Mouse (Mus musculus) midbrain, embryonic 13.5 days (tissue): Measurements from ENCODE around the gene Zdhhc1. TPM values are rescaled to one million over a fixed set of nuclear protein-coding genes. Genes with fewer than 3 reads are reported as not detected.
A peak's percentile ranks its signal among the peaks of the same experiment; 100 is the strongest.

ENCODE experiments used
- ATAC-seq: fragments of 200-750 bp; cut with Nextera tagmentation; 2 replicates; pipeline ENCODE4 v1.8.0; 2017; ENCODE audit warnings: mild to moderate bottlenecking, moderate TSS enrichment, moderate library complexity
- H3K27ac ChIP-seq: fragments of 300-500 bp; sonication (generic); 2 replicates; pipeline ENCODE4 v1.5.1; 2015; ENCODE audit warnings: inconsistent platforms, mild to moderate bottlenecking, moderate library complexity
- H3K27me3 ChIP-seq: fragments of 300-500 bp; sonication (generic); 2 replicates; pipeline ENCODE4 v1.6.1; 2015; ENCODE audit warnings: mild to moderate bottlenecking, inconsistent platforms
- H3K36me3 ChIP-seq: fragments of 300-500 bp; sonication (generic); 2 replicates; pipeline ENCODE4 v1.6.1; 2015; ENCODE audit warnings: mild to moderate bottlenecking, inconsistent platforms
- H3K4me1 ChIP-seq: fragments of 300-500 bp; sonication (generic); replicated peaks from 2 replicates; pipeline ENCODE4 v1.6.1; 2015; ENCODE audit warnings: inconsistent platforms
- H3K4me2 ChIP-seq: fragments of 300-500 bp; sonication (generic); replicated peaks from 2 replicates; pipeline ENCODE4 v1.6.1; 2015; ENCODE audit warnings: moderate library complexity, mild to moderate bottlenecking, inconsistent platforms
- H3K4me3 ChIP-seq: fragments of 300-500 bp; sonication (generic); replicated peaks from 2 replicates; pipeline ENCODE4 v1.5.1; 2015; ENCODE audit warnings: mild to moderate bottlenecking, inconsistent platforms
- H3K9ac ChIP-seq: fragments of 300-500 bp; sonication (generic); replicated peaks from 2 replicates; pipeline ENCODE4 v1.6.1; 2015; ENCODE audit warnings: mild to moderate bottlenecking, inconsistent platforms
- H3K9me3 ChIP-seq: fragments of 300-500 bp; sonication (generic); 2 replicates; pipeline ENCODE4 v1.6.1; 2016; ENCODE audit warnings: mild to moderate bottlenecking, inconsistent platforms
- WGBS: fragments of 180-500 bp; shearing (Covaris S2); methylation state at CpG from one replicate; pipeline ENCODE4 v1.1.7; 2015; 5-methylcytosine and 5-hydroxymethylcytosine counted together
- polyA plus RNA-seq: library from polyadenylated mRNA; unstranded; fragments of >200 nt; fragmentation: Nextera tagmentation; extraction: Ambion mirVana; gene quantifications from 2 replicates; pipeline ENCODE4 v1.2.1, GENCODE M21; 2015

Zdhhc1 gene
- polyA plus RNA-seq, 1 experiment from 2014 or later = 31.3 TPM

DNA sequence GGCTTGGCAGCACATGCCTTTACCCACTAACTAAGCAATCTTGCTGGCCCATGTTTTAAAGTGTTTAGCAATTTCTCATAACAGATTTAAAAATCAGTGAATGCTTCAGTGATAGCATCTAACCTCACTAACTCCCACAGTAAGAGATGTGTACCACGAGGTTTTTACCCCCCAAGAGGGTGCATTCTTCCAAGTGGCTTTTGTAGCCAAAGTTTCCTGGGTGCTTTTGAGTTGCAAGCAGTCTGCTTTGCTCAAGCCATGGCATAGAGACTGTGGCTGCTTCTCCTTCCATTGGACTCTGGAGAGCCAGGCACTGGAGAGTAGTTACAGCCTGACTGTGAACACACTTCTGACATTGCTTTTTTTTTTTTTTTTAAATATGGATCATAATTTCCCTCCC is 7.4 kb downstream of the Zdhhc1 start:
- Histone ChIP-seq H3K4me2 (no peak overlapping the region), H3K4me1 (peaks cover under 1% of the 10 kb centered on the region; the same call in 1 of the 2 replicates), H3K9ac (no peak overlapping the region), H3K27ac (no peak overlapping the region), H3K9me3 (no peaks in the 10 kb centered on the region), H3K27me3 (no peaks in the 10 kb centered on the region), H3K4me3 (no peak overlapping the region), H3K36me3 (no peaks in the 10 kb centered on the region)
- ATAC-seq = no peak
- 56% methylated on average over 1 of the region's 1 CpGs for whole genome bisulfite sequencing

DNA sequence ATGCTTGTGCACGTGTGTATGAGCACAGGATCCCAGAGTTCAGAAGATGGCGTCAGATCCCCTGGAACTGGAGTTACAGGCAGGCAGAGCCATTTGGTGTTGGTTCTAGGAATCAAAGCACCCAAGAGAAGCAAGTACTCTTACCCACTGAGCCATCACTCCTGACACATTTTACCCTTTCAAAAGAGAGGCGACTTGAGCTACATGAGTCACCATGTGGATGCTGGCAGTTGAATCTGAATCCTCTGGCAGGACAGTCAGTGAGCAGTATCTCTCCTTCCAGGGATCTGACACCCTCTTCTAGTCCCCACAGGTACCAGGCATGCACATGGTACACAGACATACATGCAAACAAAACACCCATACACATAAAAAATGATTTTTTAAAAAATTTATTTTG is 8.6 kb downstream of the Zdhhc1 start:
- ATAC-seq = no peak

DNA sequence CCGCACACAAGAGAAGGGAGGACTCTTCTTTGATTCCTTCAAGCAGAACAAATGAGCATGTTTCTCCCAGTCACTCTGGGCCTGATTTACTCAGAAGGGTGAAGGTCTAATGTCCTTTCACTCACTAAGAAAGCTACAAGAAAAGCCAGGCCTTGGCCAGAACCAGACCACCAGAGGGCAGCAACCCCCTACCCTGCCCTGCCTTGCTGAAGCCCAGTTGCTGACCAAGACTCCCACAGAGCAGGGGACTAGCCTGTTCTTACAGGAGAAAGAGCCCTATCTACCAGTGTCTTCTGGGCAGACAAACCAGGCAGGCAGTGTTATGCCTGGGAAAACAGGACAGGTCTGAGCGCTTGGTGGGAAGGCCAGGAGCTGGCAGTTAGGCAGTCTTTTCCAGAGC is 12.3 kb downstream of the Zdhhc1 start:
- Histone ChIP-seq H3K36me3 (peaks cover 8% of the 10 kb centered on the region; the same call in 1 of the 2 replicates), H3K4me3 (no peak overlapping the region), H3K4me2 (no peak overlapping the region), H3K9ac (no peak overlapping the region), H3K27me3 (no peaks in the 10 kb centered on the region), H3K27ac (0 out of 2 replicates have a peak overlapping the region, but pooled peaks have one; percentile 30), H3K9me3 (no peaks in the 10 kb centered on the region), H3K4me1 (peaks cover 22% of the 10 kb centered on the region)
- peak; percentile 64 for ATAC-seq
- WGBS = 20% methylated on average over 2 of the region's 2 CpGs

More for the DNA sequence above, 8.6 kb downstream of the Zdhhc1 start:
- Histone ChIP-seq H3K4me3 (no peak overlapping the region), H3K9ac (no peak overlapping the region), H3K4me2 (no peak overlapping the region), H3K27me3 (no peaks in the 10 kb centered on the region), H3K9me3 (no peaks in the 10 kb centered on the region), H3K27ac (no peak overlapping the region), H3K4me1 (peaks cover 12% of the 10 kb centered on the region), H3K36me3 (no peaks in the 10 kb centered on the region)
- 73% methylated on average over 3 of the region's 3 CpGs for WGBS

DNA sequence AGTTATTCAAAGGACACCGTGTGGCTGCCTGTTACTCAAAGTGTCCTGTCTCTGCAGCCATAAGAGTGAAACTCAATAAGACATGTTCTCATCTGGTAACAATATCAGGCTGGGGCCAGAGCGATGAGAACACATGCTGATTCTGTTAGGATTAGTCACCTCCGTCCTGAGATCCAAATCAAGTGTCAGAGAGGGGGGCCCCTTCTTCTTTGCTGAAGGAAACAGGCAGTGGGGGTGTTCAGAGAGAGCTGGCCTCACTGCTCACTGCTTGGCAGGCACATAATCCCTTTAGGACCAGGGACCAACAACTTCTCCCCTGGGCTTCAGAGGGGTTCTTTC is 12.7 kb downstream of the Zdhhc1 start:
- Histone ChIP-seq H3K4me1 (peaks cover 22% of the 10 kb centered on the region), H3K9ac (no peak overlapping the region), H3K4me3 (no peak overlapping the region), H3K27ac (0 out of 2 replicates have a peak overlapping the region, but pooled peaks have one; percentile 30), H3K27me3 (no peaks in the 10 kb centered on the region), H3K4me2 (no peak overlapping the region), H3K9me3 (no peaks in the 10 kb centered on the region), H3K36me3 (peaks cover 8% of the 10 kb centered on the region; the same call in 1 of the 2 replicates)
- ATAC-seq = peak; percentile 31; the same call in 1 of the 2 replicates
- WGBS = 20% methylated on average over 3 of the region's 3 CpGs

DNA sequence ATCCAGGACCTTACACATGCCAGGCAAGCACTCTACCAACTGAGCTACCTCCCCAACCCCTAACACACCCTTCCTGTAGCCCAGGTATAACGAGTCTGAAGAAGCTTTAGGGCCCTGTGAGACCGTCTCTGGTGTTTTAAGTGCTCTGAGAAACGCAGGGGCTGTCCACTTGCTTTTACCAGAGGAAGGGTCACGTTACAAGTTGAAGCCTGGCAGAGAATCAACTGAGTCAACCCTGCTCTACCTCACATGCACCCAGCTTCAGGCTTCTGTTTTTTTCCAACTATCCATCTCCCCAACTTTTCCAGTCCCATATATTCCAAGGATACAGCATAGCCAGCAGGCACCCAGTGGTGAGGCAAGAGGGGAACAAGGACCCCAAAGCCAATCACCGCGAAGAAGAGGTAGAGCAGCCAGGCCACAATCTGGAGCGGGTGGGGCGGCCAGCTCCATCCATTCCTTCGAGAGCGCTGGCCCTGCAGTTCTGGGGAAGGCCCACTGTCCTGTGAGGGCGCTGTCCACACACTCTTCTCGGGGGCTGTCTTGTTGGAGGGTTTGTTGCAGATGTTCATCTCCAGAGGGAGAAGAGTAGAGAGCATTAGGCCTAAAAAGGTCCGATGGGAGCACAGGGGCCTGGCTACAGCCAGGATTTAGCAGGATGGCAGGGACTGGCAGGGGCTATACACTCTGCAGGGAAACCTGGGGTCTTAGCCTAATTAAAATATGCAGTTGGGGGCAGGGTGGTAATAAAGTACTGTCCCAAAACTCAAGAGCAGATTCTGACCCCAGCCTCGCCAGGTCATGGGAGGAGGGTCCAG is 13.3 kb downstream of the Zdhhc1 start:
- H3K27ac ChIP-seq = no peak overlapping the region
- H3K36me3 ChIP-seq = peaks cover 13% of the 10 kb centered on the region; the same call in 1 of the 2 replicates
- no peak overlapping the region for H3K4me2 ChIP-seq
- H3K4me1 ChIP-seq = peaks cover 22% of the 10 kb centered on the region
- H3K27me3 ChIP-seq = no peaks in the 10 kb centered on the region
- H3K4me3 ChIP-seq = no peak overlapping the region
- no peak overlapping the region for H3K9ac ChIP-seq
- peak; percentile 65 for ATAC-seq
- no peaks in the 10 kb centered on the region for H3K9me3 ChIP-seq
- WGBS = 31% methylated on average over 14 of the region's 14 CpGs

DNA sequence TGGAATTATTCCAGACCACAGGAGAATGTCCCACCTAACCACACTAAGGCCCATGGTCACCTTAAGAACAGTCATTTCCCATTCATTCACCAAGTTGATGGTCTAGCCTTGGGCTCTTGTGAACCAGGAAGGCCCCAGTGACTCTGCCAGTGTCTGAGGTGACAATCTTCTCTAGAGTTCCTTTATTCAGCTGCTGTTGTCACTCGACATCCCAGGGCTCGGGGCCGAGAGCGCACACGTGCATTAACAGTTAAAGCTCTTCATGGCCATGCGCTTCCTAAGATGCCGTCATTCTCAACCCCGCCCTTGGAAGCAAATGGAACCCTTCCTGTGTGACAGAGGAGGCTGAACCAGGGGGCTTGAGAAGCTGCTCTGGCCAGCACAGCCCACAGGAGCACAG is 14.6 kb downstream of the Zdhhc1 start:
- 85% methylated on average over 8 of the region's 8 CpGs for WGBS
- Histone ChIP-seq H3K9ac (no peak overlapping the region), H3K27ac (no peak overlapping the region), H3K4me2 (no peak overlapping the region), H3K9me3 (no peaks in the 10 kb centered on the region), H3K4me3 (no peak overlapping the region), H3K36me3 (peaks cover 16% of the 10 kb centered on the region; the same call in 1 of the 2 replicates), H3K27me3 (no peaks in the 10 kb centered on the region), H3K4me1 (peaks cover 22% of the 10 kb centered on the region)
- ATAC-seq = no peak

- Histone ChIP-seq H3K4me1 (peaks cover 25% of the 10 kb centered on the region), H3K4me3 (no peak overlapping the region), H3K27ac (no peak overlapping the region), H3K27me3 (no peaks in the 10 kb centered on the region), H3K4me2 (no peak overlapping the region), H3K9ac (no peak overlapping the region), H3K36me3 (peaks cover 16% of the 10 kb centered on the region; the same call in 1 of the 2 replicates), H3K9me3 (no peaks in the 10 kb centered on the region)
- WGBS = 67% methylated on average over 6 of the region's 6 CpGs
- ATAC-seq = no peak
These were observed 15.2 kb downstream of the Zdhhc1 start for GRCm38 (mm10) chr8:105481453-105481852.

DNA sequence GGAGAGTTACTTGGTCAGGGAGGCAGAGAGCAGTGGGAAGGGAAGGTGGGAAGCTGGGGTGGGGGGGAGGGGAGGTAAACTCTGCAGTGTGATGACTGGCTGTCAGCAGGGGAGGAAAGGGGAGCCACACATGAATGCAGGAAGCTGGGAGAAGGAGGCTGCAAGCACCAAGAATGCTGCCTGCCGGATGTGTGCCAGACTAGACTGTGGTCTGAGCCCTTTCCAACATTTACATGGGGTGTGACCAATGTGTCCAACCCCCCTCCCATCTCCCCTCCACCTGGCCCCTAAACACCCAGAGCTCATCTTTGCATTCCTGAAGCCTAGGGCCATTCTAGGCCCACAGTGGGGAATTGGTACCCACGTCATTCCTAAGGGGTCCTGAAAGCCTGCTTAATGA is 15.7 kb downstream of the Zdhhc1 start:
- Histone ChIP-seq H3K36me3 (peaks cover 16% of the 10 kb centered on the region; the same call in 1 of the 2 replicates), H3K9me3 (no peaks in the 10 kb centered on the region), H3K27ac (no peak overlapping the region), H3K4me3 (no peak overlapping the region), H3K27me3 (peaks cover 2% of the 10 kb centered on the region; the same call in 1 of the 2 replicates), H3K4me1 (peaks cover 25% of the 10 kb centered on the region), H3K9ac (no peak overlapping the region), H3K4me2 (no peak overlapping the region)
- ATAC-seq = no peak
- WGBS = 35% methylated on average over 2 of the region's 2 CpGs

DNA sequence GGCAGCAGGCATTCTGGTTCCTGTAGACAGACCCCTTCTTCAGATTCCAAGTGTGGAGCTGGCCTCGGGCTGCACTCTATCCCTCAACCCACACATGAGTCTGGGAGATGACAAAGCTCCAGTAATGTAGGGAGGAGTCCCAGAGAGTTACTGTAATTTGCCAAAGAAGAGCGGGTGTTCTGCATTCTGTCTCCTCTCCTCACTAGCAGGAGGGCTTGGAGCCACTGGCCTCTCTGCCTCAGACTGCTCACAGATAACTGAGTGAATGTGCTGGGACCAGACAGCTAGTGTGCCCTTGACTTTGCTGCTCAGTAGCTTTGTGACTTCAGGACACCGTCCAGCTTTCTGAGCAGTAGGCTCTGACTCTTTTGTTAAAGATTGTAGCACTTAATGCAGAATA is 18.9 kb downstream of the Zdhhc1 start:
- Histone ChIP-seq H3K27me3 (peaks cover 14% of the 10 kb centered on the region), H3K4me1 (peaks cover 43% of the 10 kb centered on the region), H3K9ac (no peak overlapping the region), H3K4me2 (no peak overlapping the region), H3K27ac (no peak overlapping the region), H3K4me3 (no peak overlapping the region), H3K9me3 (no peaks in the 10 kb centered on the region), H3K36me3 (peaks cover 16% of the 10 kb centered on the region; the same call in 1 of the 2 replicates)
- 78% methylated on average over 3 of the region's 3 CpGs for WGBS
- ATAC-seq = no peak

DNA sequence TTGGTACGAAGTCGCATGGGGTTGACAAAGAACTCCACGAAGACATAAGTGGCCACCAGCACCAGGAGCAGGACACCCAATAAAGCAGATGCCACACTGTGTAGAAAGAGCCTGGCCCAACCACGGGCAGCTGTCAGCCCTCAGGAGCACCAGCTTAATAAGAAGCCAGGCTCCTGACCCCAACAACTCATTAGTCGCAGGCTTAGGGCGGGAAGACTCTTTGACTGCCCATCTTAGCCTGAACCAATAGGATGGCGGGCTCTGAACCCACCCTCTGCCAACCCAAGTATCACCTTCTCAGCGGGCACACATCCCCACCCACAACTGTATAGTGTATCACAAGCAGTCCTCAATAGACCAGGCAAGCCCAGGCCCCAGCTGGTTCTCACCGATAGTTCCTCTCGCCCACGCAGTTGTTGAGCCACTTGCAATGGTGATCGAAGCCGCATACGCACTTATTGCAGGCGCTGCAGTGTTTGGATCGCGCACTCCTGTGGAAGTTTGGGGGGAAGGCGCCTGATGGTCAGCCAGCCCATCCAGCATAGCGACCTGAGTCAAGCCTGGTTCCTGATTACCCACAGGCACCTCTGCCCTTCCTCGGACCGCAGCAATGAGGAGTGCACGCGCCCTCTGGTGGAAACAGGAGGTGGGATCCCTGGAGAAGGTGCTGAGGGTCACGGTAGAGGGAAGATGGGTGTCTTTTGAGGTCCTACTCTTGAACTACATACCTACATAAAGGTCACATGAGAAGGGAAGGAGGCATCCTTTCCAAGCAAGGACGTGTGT is 19.9 kb downstream of the Zdhhc1 start:
- Histone ChIP-seq H3K27ac (no peak overlapping the region), H3K36me3 (peaks cover 13% of the 10 kb centered on the region; the same call in 1 of the 2 replicates), H3K4me2 (no peak overlapping the region), H3K4me3 (no peak overlapping the region), H3K9me3 (no peaks in the 10 kb centered on the region), H3K9ac (no peak overlapping the region), H3K4me1 (peaks cover 52% of the 10 kb centered on the region), H3K27me3 (peaks cover 14% of the 10 kb centered on the region)
- ATAC-seq = no peak
- 44% methylated on average over 25 of the region's 25 CpGs for WGBS

GRCm38 (mm10) chr8:105476161-105476560 is 20.5 kb downstream of the Zdhhc1 start:
- Histone ChIP-seq H3K4me1 (peaks cover 56% of the 10 kb centered on the region), H3K27me3 (peaks cover 14% of the 10 kb centered on the region), H3K4me3 (no peak overlapping the region), H3K4me2 (no peak overlapping the region), H3K36me3 (peaks cover 8% of the 10 kb centered on the region; the same call in 1 of the 2 replicates), H3K9ac (0 out of 2 replicates have a peak overlapping the region, but pooled peaks have one; percentile 12), H3K9me3 (no peaks in the 10 kb centered on the region), H3K27ac (no peak overlapping the region)
- WGBS = 93% methylated on average over 7 of the region's 7 CpGs
- no peak for ATAC-seq

DNA sequence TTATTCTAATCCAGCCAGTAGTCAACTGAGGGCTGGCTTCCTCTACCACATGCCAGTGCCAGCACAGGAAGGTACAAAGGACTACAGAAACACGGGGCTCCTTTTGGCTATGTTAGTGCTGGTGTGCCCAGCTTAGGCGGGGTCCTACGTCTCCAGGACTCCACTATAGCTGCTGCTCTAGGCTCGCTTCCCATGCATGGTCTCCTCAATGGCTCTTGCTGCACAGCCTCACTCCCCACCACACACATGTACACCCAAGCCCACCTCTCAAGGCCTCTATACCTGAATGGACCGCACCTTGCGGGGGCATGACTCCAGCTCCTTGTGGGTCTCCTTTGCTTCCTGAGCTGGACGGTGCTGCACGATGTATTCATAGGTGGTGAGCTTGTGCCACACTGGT is 21.0 kb downstream of the Zdhhc1 start:
- no peak for ATAC-seq
- H3K4me2 ChIP-seq = no peak overlapping the region
- H3K4me1 ChIP-seq = peaks cover 56% of the 10 kb centered on the region
- H3K9me3 ChIP-seq = no peaks in the 10 kb centered on the region
- no peak overlapping the region for H3K4me3 ChIP-seq
- WGBS = 89% methylated on average over 8 of the region's 8 CpGs
- H3K27ac ChIP-seq = no peak overlapping the region
- 0 out of 2 replicates have a peak overlapping the region, but pooled peaks have one; percentile 28 for H3K9ac ChIP-seq
- peaks cover 14% of the 10 kb centered on the region for H3K27me3 ChIP-seq
- H3K36me3 ChIP-seq = peaks cover 8% of the 10 kb centered on the region; the same call in 1 of the 2 replicates
